Mouse (Mus musculus) intestine, embryonic 15.5 days (tissue): ENCODE data around the gene Coro1a. TPM values are rescaled to one million over a fixed set of nuclear protein-coding genes. Genes with fewer than 3 reads are reported as not detected.

Experiments
- ATAC-seq: fragments of 200-750 bp; cut with Nextera tagmentation; 2 replicates; pipeline ENCODE4 v1.8.0; 2017; ENCODE audit warnings: moderate TSS enrichment, moderate library complexity
- H3K27ac ChIP-seq: fragments of 300-500 bp; sonication (generic); 2 replicates; pipeline ENCODE4 v1.5.1; 2015; ENCODE audit warnings: mild to moderate bottlenecking, inconsistent platforms
- H3K27me3 ChIP-seq: fragments of 300-500 bp; sonication (generic); replicated peaks from 2 replicates; pipeline ENCODE4 v1.6.1; 2015; ENCODE audit warnings: inconsistent platforms
- H3K36me3 ChIP-seq: fragments of 300-500 bp; sonication (generic); 2 replicates; pipeline ENCODE4 v1.6.1; 2015; ENCODE audit warnings: inconsistent platforms
- H3K4me1 ChIP-seq: fragments of 300-500 bp; sonication (generic); replicated peaks from 2 replicates; pipeline ENCODE4 v1.6.1; 2015; ENCODE audit warnings: inconsistent platforms
- H3K4me2 ChIP-seq: fragments of 300-500 bp; sonication (generic); replicated peaks from 2 replicates; pipeline ENCODE4 v1.6.1; 2015; ENCODE audit warnings: mild to moderate bottlenecking, inconsistent platforms
- H3K4me3 ChIP-seq: fragments of 300-500 bp; sonication (generic); replicated peaks from 2 replicates; pipeline ENCODE4 v1.5.1; 2015; ENCODE audit warnings: inconsistent platforms
- H3K9ac ChIP-seq: fragments of 300-500 bp; sonication (generic); 2 replicates; pipeline ENCODE4 v1.6.1; 2015; ENCODE audit warnings: inconsistent platforms
- H3K9me3 ChIP-seq: fragments of 300-500 bp; sonication (generic); 2 replicates; pipeline ENCODE4 v1.6.1; 2016; ENCODE audit warnings: inconsistent platforms
- WGBS: fragments of 180-500 bp; shearing (Covaris S2); methylation state at CpG from one replicate; pipeline ENCODE4 v1.1.7; 2015; 5-methylcytosine and 5-hydroxymethylcytosine counted together
- polyA plus RNA-seq: library from polyadenylated mRNA; unstranded; fragments of >200 nt; fragmentation: Nextera tagmentation; extraction: Ambion mirVana; gene quantifications from 2 replicates; pipeline ENCODE4 v1.2.1, GENCODE M21; 2015

The Coro1a gene
- polyA plus RNA-seq = 36.9 and 39.7 TPM in 2 replicates

- H3K9me3 ChIP-seq = no peaks in the 10 kb centered on the region
- no peak within 1 kb of the TSS for H3K4me3 ChIP-seq
- H3K36me3 ChIP-seq = no peaks in the 10 kb centered on the region
- no peak within 1 kb of the TSS for H3K27ac ChIP-seq
- H3K27me3 ChIP-seq = peaks cover 22% of the 10 kb centered on the region
- WGBS = 84% methylated on average over 19 of the region's 19 CpGs
- ATAC-seq = no peak
- no peak within 1 kb of the TSS for H3K9ac ChIP-seq
- H3K4me2 ChIP-seq = no peak within 1 kb of the TSS
- H3K4me1 ChIP-seq = peaks cover 6% of the 10 kb centered on the region
Measured at GRCm38 (mm10) chr7:126707442-126708174, at the start of gene Coro1a. Gene Coro1a, minus strand, starts transcription at chr7:126707787.

- Histone ChIP-seq H3K4me2 (peak overlapping the region; percentile 43), H3K9ac (0 out of 2 replicates have a peak overlapping the region, but pooled peaks have one; percentile 27), H3K4me3 (no peak overlapping the region), H3K27me3 (no peaks in the 10 kb centered on the region), H3K4me1 (peaks cover 4% of the 10 kb centered on the region; the same call in 1 of the 2 replicates), H3K36me3 (no peaks in the 10 kb centered on the region), H3K27ac (peak overlapping the region; percentile 49; the same call in 1 of the 2 replicates), H3K9me3 (no peaks in the 10 kb centered on the region)
- under 1% methylated on average over 9 of the region's 9 CpGs for whole genome bisulfite sequencing
- ATAC-seq = peak; percentile 71
Measured at GRCm38 (mm10) chr7:126754866-126755265, 47.3 kb upstream of the Coro1a start.

DNA sequence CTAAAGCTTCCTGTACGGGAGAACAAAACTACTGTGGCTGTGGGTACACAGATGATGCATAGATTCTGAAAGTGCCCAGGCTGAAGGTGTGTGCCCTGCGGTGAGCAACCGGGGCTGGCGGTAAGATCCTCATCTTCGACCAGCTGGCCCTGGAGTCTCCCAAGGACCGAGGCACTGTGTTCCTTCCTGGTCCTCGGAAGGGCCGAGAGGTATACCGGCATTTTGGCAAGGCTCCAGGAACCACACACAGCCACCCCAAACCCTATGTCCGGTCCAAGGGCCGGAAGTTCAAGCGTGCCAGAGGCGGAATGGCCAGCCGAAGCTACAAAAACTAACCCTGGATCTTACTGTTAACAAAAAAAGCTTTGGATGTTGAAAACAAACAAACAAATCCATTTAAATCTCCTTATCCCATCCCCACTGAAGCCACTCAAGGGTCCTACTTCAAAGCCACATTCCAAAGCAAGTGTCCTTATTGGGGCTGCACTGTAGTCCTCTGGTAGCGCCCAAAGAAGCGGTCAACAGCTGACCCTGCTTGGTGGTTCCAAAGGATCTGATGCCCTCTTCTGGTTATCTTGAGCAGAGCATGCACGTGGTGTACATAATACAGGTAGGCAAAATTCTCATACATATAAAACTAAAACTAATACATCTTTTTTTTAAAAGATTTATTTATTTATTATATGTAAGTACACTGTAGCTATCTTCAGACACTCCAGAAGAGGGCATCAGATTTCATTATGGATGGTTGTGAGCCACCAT, 42.2 kb upstream of the Coro1a start:
- Histone ChIP-seq H3K27me3 (no peaks in the 10 kb centered on the region), H3K4me2 (no peak overlapping the region), H3K27ac (0 out of 2 replicates have a peak overlapping the region, but pooled peaks have one; percentile 17), H3K9me3 (no peaks in the 10 kb centered on the region), H3K36me3 (no peaks in the 10 kb centered on the region), H3K4me3 (no peak overlapping the region), H3K9ac (no peak overlapping the region), H3K4me1 (peaks cover 5% of the 10 kb centered on the region; the same call in 1 of the 2 replicates)
- 93% methylated on average over 17 of the region's 17 CpGs for WGBS
- no peak for ATAC-seq

DNA sequence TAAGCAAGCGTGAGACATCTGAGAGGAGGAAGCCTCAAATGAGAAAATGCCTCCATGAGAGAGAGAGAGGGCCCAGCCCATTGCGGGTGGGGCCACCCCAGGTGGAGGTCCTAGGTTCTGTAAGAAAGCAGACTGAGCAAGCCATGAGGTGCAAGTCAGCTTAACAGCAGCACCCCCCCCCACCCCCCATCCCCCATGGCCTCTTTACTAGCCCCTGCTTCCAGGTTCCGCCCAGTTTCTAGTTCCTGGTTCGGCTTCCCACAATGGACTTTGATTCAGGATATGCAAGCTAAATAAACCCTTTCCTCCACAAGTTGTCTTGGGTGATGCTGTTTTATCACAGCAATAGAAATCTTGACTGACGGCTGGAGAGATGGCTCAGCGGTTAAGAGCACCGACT, 41.2 kb upstream of the Coro1a start:
- no peaks in the 10 kb centered on the region for H3K36me3 ChIP-seq
- ATAC-seq = peak; percentile 71
- H3K27ac ChIP-seq = peak overlapping the region; percentile 80
- H3K4me1 ChIP-seq = peaks cover 5% of the 10 kb centered on the region; the same call in 1 of the 2 replicates
- no peaks in the 10 kb centered on the region for H3K27me3 ChIP-seq
- no peak overlapping the region for H3K4me3 ChIP-seq
- H3K4me2 ChIP-seq = no peak overlapping the region
- WGBS = 48% methylated on average over 7 of the region's 7 CpGs
- H3K9ac ChIP-seq = no peak overlapping the region
- H3K9me3 ChIP-seq = no peaks in the 10 kb centered on the region

DNA sequence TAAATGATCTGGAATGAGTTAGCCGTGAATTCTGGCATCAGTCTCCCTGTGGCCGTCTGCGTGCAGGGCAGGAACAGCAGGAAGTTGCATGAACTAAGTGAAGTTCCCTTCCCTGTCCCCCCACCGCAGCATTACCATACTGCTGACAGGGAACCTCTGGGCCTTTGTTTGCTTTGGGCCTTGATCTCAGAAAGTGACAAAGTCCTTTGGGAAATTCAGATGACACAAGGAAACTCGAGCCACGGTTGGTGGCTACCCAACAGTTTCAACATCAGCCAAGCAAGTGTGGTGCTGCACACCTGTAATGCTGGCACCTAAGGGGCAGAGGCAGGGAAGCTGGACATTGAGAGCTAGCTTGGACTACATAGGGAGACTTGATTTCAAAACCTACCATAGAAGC, 39.2 kb upstream of the Coro1a start:
- Histone ChIP-seq H3K27me3 (no peaks in the 10 kb centered on the region), H3K27ac (peak overlapping the region; percentile 80), H3K9ac (0 out of 2 replicates have a peak overlapping the region, but pooled peaks have one; percentile 30), H3K4me2 (peak overlapping the region; percentile 34), H3K4me1 (peaks cover 5% of the 10 kb centered on the region; the same call in 1 of the 2 replicates), H3K36me3 (no peaks in the 10 kb centered on the region), H3K4me3 (0 out of 2 replicates have a peak overlapping the region, but pooled peaks have one; percentile 7), H3K9me3 (no peaks in the 10 kb centered on the region)
- 22% methylated on average over 6 of the region's 6 CpGs for WGBS
- peak; percentile 88 for ATAC-seq

DNA sequence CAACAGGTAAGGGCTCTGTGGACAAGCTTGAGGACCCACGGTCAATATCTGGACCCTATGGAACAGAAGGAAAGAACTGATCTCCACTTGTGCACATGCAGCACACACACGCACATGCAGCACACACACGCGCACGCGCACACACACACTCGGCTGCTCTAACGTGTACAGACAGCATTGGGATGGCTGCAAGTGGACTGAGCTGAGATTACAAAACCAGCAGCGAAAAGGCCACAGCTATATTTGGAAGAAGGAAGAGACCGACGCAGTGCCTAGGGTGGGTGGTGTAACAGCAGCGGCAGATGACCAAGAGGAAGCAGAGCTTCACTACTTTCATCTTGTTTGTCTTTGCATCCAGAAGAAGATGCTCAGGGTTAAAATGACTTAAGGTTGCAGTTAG, 38.5 kb upstream of the Coro1a start:
- WGBS = 83% methylated on average over 12 of the region's 12 CpGs
- H3K9ac ChIP-seq = no peak overlapping the region
- H3K27me3 ChIP-seq = no peaks in the 10 kb centered on the region
- peak overlapping the region; percentile 34 for H3K4me2 ChIP-seq
- 0 out of 2 replicates have a peak overlapping the region, but pooled peaks have one; percentile 7 for H3K4me3 ChIP-seq
- no peaks in the 10 kb centered on the region for H3K9me3 ChIP-seq
- no peak for ATAC-seq
- no peaks in the 10 kb centered on the region for H3K36me3 ChIP-seq
- peaks cover 5% of the 10 kb centered on the region; the same call in 1 of the 2 replicates for H3K4me1 ChIP-seq
- peak overlapping the region; percentile 80 for H3K27ac ChIP-seq

- WGBS = 89% methylated on average over 13 of the region's 13 CpGs
- H3K4me1 ChIP-seq = 0 out of 2 replicates have a peak, but pooled peaks cover 3% of the 10 kb centered on the region
Measured at GRCm38 (mm10) chr7:126741964-126742482, 34.4 kb upstream of the Coro1a start.

GRCm38 (mm10) chr7:126741452-126741851, 33.9 kb upstream of the Coro1a start:
- no peak overlapping the region for H3K4me3 ChIP-seq
- H3K36me3 ChIP-seq = no peaks in the 10 kb centered on the region
- H3K27ac ChIP-seq = no peak overlapping the region
- no peaks in the 10 kb centered on the region for H3K27me3 ChIP-seq
- H3K9me3 ChIP-seq = no peaks in the 10 kb centered on the region
- H3K4me1 ChIP-seq = no peaks in the 10 kb centered on the region
- WGBS = 86% methylated on average over 5 of the region's 5 CpGs
- no peak for ATAC-seq
- H3K4me2 ChIP-seq = no peak overlapping the region
- no peak overlapping the region for H3K9ac ChIP-seq

More at GRCm38 (mm10) chr7:126741964-126742482, 34.4 kb upstream of the Coro1a start:
- H3K9ac ChIP-seq = no peak overlapping the region
- no peaks in the 10 kb centered on the region for H3K9me3 ChIP-seq
- no peaks in the 10 kb centered on the region for H3K27me3 ChIP-seq
- no peaks in the 10 kb centered on the region for H3K36me3 ChIP-seq
- no peak overlapping the region for H3K4me3 ChIP-seq
- ATAC-seq = no peak
- no peak overlapping the region for H3K27ac ChIP-seq
- no peak overlapping the region for H3K4me2 ChIP-seq

- no peaks in the 10 kb centered on the region for H3K4me1 ChIP-seq
- 65% methylated on average over 5 of the region's 5 CpGs for WGBS
- H3K27ac ChIP-seq = no peak overlapping the region
- H3K9ac ChIP-seq = no peak overlapping the region
- no peak for ATAC-seq
- H3K4me2 ChIP-seq = no peak overlapping the region
- H3K4me3 ChIP-seq = no peak overlapping the region
- H3K9me3 ChIP-seq = no peaks in the 10 kb centered on the region
- no peaks in the 10 kb centered on the region for H3K36me3 ChIP-seq
- no peaks in the 10 kb centered on the region for H3K27me3 ChIP-seq
Measured at GRCm38 (mm10) chr7:126740977-126741376, 33.4 kb upstream of the Coro1a start.

DNA sequence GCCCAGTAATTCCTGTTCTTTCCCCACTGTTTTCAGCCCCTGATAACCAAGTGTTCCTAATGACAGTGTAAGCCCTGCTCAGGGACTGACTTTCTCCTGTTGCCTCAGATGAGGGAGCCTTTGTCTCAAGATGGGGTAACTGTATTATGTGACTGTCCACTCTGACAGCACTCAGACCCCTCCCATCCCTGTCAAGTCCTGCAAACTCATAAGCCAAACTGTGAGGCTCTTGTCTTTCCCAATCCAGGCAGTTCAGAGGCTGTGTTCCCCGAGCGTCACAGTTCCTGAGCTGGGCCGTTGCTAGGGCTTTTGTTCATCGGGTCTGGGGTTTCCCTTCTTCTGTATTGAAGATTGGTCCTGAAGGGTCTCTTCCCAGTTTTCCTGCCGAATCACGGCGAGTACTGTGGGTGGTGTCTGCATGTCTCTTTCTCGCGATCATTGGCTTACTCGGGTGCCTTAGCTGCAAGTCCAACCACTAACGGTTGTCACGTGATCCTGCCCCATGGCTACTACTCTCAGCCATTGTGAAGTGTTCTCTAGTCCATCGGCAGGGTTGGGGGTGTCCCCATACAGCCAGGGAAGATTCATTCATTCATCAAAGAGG, 32.6 kb upstream of the Coro1a start:
- no peak overlapping the region for H3K9ac ChIP-seq
- 85% methylated on average over 13 of the region's 13 CpGs for WGBS
- no peak overlapping the region for H3K4me2 ChIP-seq
- H3K4me3 ChIP-seq = no peak overlapping the region
- H3K4me1 ChIP-seq = no peaks in the 10 kb centered on the region
- no peaks in the 10 kb centered on the region for H3K36me3 ChIP-seq
- no peaks in the 10 kb centered on the region for H3K9me3 ChIP-seq
- no peaks in the 10 kb centered on the region for H3K27me3 ChIP-seq
- no peak overlapping the region for H3K27ac ChIP-seq
- ATAC-seq = no peak

- Histone ChIP-seq H3K4me3 (no peak overlapping the region), H3K9ac (no peak overlapping the region), H3K27ac (no peak overlapping the region), H3K36me3 (no peaks in the 10 kb centered on the region), H3K27me3 (no peaks in the 10 kb centered on the region), H3K9me3 (no peaks in the 10 kb centered on the region), H3K4me2 (no peak overlapping the region), H3K4me1 (no peaks in the 10 kb centered on the region)
- WGBS = 86% methylated on average over 17 of the region's 17 CpGs
- ATAC-seq = no peak
Measured at GRCm38 (mm10) chr7:126739551-126739950, 32.0 kb upstream of the Coro1a start.

GRCm38 (mm10) chr7:126736122-126736521, 28.5 kb upstream of the Coro1a start:
- ATAC-seq = no peak
- H3K4me1 ChIP-seq = no peaks in the 10 kb centered on the region
- no peaks in the 10 kb centered on the region for H3K36me3 ChIP-seq
- H3K9ac ChIP-seq = no peak overlapping the region
- H3K4me3 ChIP-seq = no peak overlapping the region
- H3K27ac ChIP-seq = no peak overlapping the region
- H3K4me2 ChIP-seq = no peak overlapping the region
- no peaks in the 10 kb centered on the region for H3K27me3 ChIP-seq
- no peaks in the 10 kb centered on the region for H3K9me3 ChIP-seq
- 79% methylated on average over 8 of the region's 8 CpGs for WGBS
